Mouse (Mus musculus) midbrain, postnatal 0 days (tissue): ENCODE measurements at regions not wholly inside any gene's neighbourhood (a gene's known extent, or its start where the extent isn't known, plus 50 kb on each side); places are given as distances from the start of the nearest gene placed in this dataset.
"Not testable (repeated sequence)": the region's sequence is repeated elsewhere in the genome, so short reads cannot be mapped to it uniquely, and the experiment has no call there.

ENCODE experiments used
- ATAC-seq: fragments of 200-750 bp; cut with Nextera tagmentation; 2 replicates; pipeline ENCODE4 v1.8.0; 2017; ENCODE audit warnings: moderate number of reproducible peaks, mild to moderate bottlenecking, moderate TSS enrichment, moderate library complexity; ENCODE audit not compliant: low FRiP score
- DNase-seq: peaks from one replicate; pipeline ENCODE4 v3.0.0-alpha.2; 2015; ENCODE audit warnings: low spot score
- H3K27ac ChIP-seq: fragments of 300-500 bp; sonication (generic); 2 replicates; pipeline ENCODE4 v1.5.1; 2014; ENCODE audit warnings: low read depth, mild to moderate bottlenecking, low read length, mixed read lengths
- H3K27me3 ChIP-seq: fragments of 300-500 bp; sonication (generic); 2 replicates; pipeline ENCODE4 v1.6.1; 2014; ENCODE audit warnings: low read length, control low read depth, mixed read lengths; ENCODE audit not compliant: insufficient read depth
- H3K36me3 ChIP-seq: fragments of 300-500 bp; sonication (generic); 2 replicates; pipeline ENCODE4 v1.6.1; 2014; ENCODE audit warnings: low read length, control low read depth, mixed read lengths; ENCODE audit not compliant: insufficient read depth
- H3K4me1 ChIP-seq: fragments of 300-500 bp; sonication (generic); 2 replicates; pipeline ENCODE4 v1.6.1; 2014; ENCODE audit warnings: mild to moderate bottlenecking, control low read depth, antibody characterized with exemption, low read length, mixed read lengths; ENCODE audit not compliant: insufficient read depth
- H3K4me2 ChIP-seq: fragments of 300-500 bp; sonication (generic); 2 replicates; pipeline ENCODE4 v1.6.1; 2014; ENCODE audit warnings: low read depth, mild to moderate bottlenecking, low read length, mixed read lengths; ENCODE audit not compliant: poor library complexity, severe bottlenecking
- H3K4me3 ChIP-seq: fragments of 300-500 bp; sonication (generic); 2 replicates; pipeline ENCODE4 v1.5.1; 2014; ENCODE audit warnings: low read depth, mild to moderate bottlenecking, low read length, moderate library complexity
- H3K9ac ChIP-seq: fragments of 300-500 bp; sonication (generic); replicated peaks from 2 replicates; pipeline ENCODE4 v1.6.1; 2014; ENCODE audit warnings: mild to moderate bottlenecking, low read length, moderate library complexity, mixed read lengths; ENCODE audit not compliant: poor library complexity, severe bottlenecking
- H3K9me3 ChIP-seq: fragments of 300-500 bp; sonication (generic); 2 replicates; pipeline ENCODE4 v1.6.1; 2016; ENCODE audit warnings: low read length, control low read depth
- CTCF ChIP-seq: IDR thresholded peaks from 2 replicates; pipeline ENCODE4 v1.5.1; 2016; ENCODE audit warnings: antibody characterized with exemption, mild to moderate bottlenecking
- WGBS: fragments of 180-500 bp; shearing (Covaris S2); extraction: QIAGEN DNeasy Blood & Tissue Kit; methylation state at CpG from one replicate; pipeline ENCODE4 v1.1.7; 2014; 5-methylcytosine and 5-hydroxymethylcytosine counted together

GRCm38 (mm10) chr2:78021905-78022304, 75.7 kb upstream of the Cwc22 start:
- Histone ChIP-seq H3K4me3 (no peak overlapping the region), H3K36me3 (no peaks in the 10 kb centered on the region), H3K27me3 (no peaks in the 10 kb centered on the region), H3K4me2 (no peak overlapping the region), H3K27ac (no peak overlapping the region), H3K4me1 (no peaks in the 10 kb centered on the region), H3K9ac (no peak overlapping the region), H3K9me3 (no peaks in the 10 kb centered on the region)
- TF ChIP-seq CTCF, result peak; percentile 78
- 27% methylated on average over 5 of the region's 5 CpGs for WGBS
- ATAC-seq, result no peak
- DNase-seq, result peak; percentile 76

GRCm38 (mm10) chr2:78021356-78021900, 75.3 kb upstream of the Cwc22 start:
- H3K4me2 ChIP-seq, result no peak overlapping the region
- H3K27ac ChIP-seq, result no peak overlapping the region
- no peak for TF ChIP-seq CTCF
- no peak overlapping the region for H3K9ac ChIP-seq
- no peak for ATAC-seq
- no peak overlapping the region for H3K4me3 ChIP-seq
- WGBS, result 70% methylated on average over 2 of the region's 2 CpGs
- no peaks in the 10 kb centered on the region for H3K36me3 ChIP-seq
- no peak for DNase-seq
- H3K9me3 ChIP-seq, result no peaks in the 10 kb centered on the region
- H3K4me1 ChIP-seq, result no peaks in the 10 kb centered on the region
- H3K27me3 ChIP-seq, result no peaks in the 10 kb centered on the region

- DNase-seq (no peak), ATAC-seq (no peak)
- Histone ChIP-seq H3K36me3 (no peaks in the 10 kb centered on the region), H3K4me3 (no peak overlapping the region), H3K27me3 (no peaks in the 10 kb centered on the region), H3K9ac (no peak overlapping the region), H3K27ac (no peak overlapping the region), H3K4me1 (no peaks in the 10 kb centered on the region), H3K4me2 (no peak overlapping the region), H3K9me3 (no peaks in the 10 kb centered on the region)
- 97% methylated on average over 3 of the region's 3 CpGs for WGBS
- no peak for TF ChIP-seq CTCF
Observed at GRCm38 (mm10) chr2:78020516-78020915, 74.3 kb upstream of the Cwc22 start.

GRCm38 (mm10) chr2:78019916-78020315, 73.7 kb upstream of the Cwc22 start:
- H3K4me1 ChIP-seq, result no peaks in the 10 kb centered on the region
- 95% methylated on average over 3 of the region's 3 CpGs for WGBS
- H3K9me3 ChIP-seq, result no peaks in the 10 kb centered on the region
- H3K27ac ChIP-seq, result no peak overlapping the region
- TF ChIP-seq CTCF, result no peak
- no peak overlapping the region for H3K4me3 ChIP-seq
- no peaks in the 10 kb centered on the region for H3K36me3 ChIP-seq
- no peak for DNase-seq
- no peak overlapping the region for H3K4me2 ChIP-seq
- H3K9ac ChIP-seq, result no peak overlapping the region
- H3K27me3 ChIP-seq, result no peaks in the 10 kb centered on the region
- ATAC-seq, result no peak

GRCm38 (mm10) chr2:78012441-78012840, 66.3 kb upstream of the Cwc22 start:
- not testable (repeated sequence) for H3K27ac ChIP-seq, H3K9me3 ChIP-seq, DNase-seq, ATAC-seq, H3K9ac ChIP-seq, H3K36me3 ChIP-seq, H3K27me3 ChIP-seq, H3K4me3 ChIP-seq, H3K4me2 ChIP-seq, H3K4me1 ChIP-seq
- WGBS, result 99% methylated on average over 6 of the region's 6 CpGs

GRCm38 (mm10) chr2:78011821-78012220, 65.6 kb upstream of the Cwc22 start:
- Histone ChIP-seq H3K9ac (no peak overlapping the region), H3K4me1 (no peaks in the 10 kb centered on the region), H3K36me3 (no peaks in the 10 kb centered on the region), H3K4me3 (no peak overlapping the region), H3K4me2 (no peak overlapping the region), H3K27me3 (no peaks in the 10 kb centered on the region), H3K9me3 (no peaks in the 10 kb centered on the region), H3K27ac (no peak overlapping the region)
- ATAC-seq, result no peak
- no peak for DNase-seq
- no peak for TF ChIP-seq CTCF
- 87% methylated on average over 2 of the region's 2 CpGs for WGBS
